Mouse (Mus musculus) spleen, postnatal 4 days (tissue): ENCODE measurements at regions not wholly inside any gene's neighbourhood (a gene's known extent, or its start where the extent isn't known, plus 50 kb on each side); places are given as distances from the start of the nearest gene placed in this dataset.

ENCODE experiments used
- DNase-seq, 2 experiments: peaks; one replicate each; pipeline ENCODE4 v3.0.0; 2022; ENCODE audit warnings: low spot score in 2 of 2

DNA sequence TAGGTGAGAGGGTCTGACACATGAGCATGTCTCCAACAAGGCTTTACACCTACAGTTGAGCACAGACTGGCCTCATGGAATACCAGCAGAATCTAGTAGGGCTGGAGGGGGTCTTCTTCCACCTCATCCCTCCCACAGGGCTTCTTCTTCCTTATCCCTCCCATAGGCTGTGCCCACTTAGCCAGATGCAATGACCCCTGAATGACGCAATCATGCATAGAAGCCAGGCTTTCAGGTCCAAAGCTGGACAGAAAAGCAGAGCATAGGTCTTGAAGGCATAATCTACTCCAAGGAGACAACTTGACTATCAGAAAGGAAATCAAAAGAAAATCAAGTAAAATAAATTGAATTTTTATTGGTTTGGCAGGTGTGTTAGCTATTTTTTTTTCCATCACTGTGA is 198.5 kb upstream of the Irx3 start:
- no peak for DNase-seq

DNA sequence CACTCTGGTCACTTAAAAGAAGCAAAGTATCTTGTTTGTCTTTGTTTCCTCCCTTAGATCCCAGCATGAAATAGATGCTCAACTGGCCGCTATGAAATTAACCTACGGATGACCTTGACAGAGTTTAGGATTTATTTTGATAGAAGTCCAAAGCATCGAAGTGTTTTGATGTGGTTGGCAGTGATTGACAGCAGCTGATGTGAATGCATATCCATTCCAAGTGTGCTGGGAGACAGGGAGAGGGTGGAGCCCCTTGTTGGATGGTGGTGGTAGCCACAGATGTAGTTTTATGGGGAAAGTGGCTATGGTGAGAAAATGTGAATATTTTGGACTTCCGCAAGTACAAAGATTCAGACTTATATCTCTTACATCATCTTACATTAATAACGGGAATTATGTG is 197.8 kb upstream of the Irx3 start:
- no peak for DNase-seq

DNA sequence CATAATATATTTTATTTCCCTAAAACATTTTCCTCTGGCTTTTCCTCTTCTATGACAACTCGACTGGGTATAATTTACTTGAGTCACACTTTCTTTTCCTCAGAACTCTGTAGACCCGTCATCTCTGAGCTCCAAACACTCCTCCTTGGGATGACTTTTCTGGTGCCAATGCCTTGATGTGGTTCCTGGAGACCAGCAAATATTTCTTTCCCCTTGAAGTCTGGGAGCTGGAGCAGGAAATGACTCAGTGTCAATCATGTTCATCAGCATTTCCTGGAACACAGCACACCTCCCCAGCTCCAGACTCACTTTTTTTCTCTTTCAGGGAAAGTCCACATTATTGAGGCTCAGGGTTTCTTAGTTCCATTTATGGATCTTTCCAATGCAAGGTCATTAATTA is 197.3 kb upstream of the Irx3 start:
- DNase-seq, result no peak

DNA sequence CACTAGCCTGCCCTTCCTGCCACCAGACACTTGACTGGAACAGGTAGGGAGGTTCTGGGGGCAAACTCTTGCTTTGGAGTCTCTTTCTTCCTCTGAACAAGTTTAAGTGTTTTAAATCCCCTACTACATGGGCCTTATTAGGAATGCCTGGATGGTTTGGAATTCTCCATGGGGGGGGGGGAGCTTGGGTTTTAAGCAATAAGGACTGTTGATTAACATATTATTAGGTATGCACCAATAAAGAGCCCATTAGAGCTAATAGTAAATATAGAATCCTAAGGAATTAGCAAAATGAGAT is 196.0 kb upstream of the Irx3 start:
- DNase-seq, result no peak

DNA sequence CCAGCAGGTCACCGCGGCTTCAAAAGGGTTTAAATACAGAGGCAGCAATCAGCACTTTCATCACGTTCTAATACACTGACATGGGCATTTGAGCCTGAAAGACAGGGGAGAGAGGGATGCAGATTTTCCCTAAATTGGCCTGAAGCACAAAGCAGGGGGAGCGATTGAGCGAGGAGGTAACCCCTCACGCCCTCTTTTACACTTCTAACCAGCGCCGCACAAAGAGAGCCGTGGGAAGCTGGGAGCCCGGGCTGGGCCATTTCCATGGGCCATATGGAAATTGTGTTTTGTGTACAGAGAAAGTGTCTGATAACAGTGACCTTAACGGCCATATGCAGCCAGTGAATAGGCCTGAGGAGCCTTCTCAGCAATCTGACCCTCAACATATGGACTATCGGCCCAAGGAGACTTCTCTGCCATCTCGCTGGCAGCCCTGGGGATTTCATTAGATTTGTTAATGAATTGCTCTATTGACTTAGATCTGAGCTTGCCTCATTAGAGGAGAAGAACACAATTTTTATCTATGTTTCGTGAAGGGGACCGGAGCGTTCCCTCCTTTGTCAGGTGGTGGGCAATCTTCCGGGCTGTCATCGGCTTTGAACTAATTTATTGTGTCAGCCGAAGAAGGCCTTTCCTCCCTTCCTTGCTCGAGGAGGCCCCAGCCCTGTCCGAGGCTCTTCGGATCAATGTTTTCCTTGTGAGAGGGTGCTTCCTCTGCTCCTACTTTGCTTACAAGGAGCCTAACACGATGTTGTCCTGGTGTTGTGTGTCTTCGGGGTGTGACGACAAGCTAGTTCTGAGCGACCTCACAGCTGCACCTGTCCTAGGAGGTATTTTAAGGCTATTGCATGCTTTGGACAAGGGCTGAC is 195.4 kb upstream of the Irx3 start:
- DNase-seq, result no peak

DNA sequence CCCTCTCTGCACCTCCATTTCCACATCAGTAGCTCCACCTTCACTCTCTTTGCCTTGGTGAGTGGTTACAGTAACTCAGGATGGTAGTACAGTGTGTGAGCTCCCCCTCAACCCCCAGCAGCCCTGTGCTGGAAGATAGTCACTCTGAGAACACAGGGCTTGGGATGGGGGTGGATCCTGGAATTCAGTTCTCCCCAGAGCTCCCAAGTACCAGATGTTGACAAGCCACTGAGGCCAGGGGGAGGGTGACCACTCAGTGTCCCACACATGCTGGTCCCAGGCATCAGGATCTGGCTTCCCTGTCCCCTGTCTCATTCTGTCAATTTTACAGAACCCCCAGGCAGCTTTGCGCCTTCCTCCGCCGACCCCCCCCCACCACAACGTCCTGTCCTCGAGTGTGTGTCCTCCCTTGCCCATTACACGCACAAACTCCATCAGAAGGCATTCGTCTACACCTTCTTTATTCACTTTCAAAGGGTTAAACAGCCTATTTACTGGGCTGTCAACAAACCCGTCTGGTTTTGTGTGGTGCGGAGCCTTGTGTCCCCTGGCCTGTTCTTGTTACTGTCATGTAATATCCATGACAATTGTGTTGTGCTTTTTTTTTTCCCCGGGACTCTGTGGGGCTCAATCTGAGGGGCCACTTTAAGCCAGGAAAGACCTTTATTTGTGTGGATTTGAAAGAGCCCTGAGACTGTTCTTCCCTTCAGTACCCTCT is 194.6 kb upstream of the Irx3 start:
- no peak for DNase-seq

DNA sequence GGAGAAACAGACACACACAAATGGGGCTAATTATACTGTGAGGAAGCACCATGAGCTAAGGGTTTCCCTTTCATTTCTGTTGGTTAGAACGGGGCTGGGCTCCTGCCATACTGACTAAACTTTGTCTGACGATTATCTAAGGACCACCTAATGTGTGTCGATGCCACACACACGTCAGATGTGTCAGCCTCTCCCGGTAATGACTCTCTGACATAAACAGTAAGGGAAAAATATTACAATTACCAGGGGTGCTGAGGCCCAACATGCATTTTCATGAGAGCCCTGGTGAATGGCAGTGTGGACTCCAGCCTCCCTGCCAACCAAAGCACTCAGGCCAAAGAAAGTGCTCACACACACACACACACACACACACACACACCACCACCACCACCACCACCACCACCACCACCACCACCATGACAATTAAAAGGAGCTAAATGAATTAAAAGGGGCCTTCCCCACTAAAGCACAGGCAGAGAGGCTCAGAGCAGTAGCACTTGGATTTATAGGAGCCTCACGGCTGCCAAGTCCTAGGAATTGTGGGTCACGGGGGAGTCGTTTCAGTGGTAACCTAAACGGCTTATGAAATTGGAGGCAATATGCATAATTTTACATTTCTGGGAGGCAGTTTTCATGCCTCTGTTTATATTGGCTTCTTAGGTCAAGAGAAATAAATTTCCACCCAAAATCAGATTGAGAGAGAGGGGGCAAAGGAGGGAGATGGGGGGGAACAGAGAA is 193.7 kb upstream of the Irx3 start:
- DNase-seq, result no peak

DNA sequence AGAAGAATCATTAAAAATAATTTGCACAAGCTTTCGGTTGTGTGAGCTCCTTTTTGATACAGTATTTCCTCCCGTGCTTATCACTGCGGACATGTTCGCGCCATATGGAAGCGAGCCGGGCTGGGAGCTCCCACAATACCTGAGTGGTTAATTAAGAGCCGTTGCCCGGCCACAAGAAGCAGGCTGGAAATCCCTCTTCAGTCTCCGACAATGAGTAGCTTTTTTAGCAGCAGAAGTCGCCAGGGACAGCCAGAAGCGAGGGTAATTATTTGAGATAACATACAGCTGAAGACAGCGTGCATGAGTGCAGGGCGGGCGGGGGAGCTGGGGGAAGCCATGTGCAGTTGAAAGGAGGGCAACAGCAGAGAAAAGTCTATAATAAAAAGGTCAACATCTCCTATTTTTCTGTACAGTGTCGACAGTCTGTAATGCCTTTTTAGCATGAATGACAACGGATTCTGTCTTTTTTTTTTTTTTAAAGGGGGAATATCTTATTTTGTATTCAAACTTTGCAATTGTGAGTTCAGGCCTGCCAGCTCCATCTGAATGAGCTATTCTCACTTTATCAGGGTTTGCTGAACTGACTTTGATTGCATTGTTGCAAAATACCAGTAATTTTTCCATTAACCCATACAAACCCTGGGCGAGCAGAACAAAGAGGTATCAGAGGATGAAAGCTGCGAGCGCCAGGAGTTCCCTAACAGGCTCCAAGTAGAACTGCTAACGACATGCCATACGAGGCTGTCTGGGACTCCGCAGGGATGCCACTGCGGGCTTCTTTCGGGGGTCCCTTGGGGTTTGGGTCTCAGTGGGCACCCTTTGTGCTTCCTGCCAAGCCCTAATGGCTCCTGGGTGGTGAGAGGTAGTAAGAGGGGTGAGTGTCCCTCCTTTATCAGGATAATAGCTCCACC is 189.9 kb upstream of the Irx3 start:
- DNase-seq, result no peak

DNA sequence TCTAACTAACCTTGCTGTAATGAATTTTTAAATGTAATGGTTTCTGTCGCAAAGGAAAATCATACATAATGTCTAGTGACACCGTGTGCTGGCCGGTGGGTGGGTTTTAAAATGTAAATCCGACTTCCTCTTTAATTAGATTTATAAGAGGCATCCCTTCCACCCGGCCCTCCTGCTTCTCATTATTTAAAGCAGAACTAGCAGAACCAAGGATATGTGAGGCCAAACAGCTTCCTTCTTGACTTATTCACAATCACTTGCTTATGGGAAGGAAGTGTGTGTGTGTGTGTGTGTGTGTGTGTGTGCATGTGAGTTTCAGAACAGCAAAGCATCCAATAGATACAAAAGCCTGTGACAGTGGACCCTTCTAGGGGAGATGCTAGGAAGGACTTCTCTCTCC is 189.1 kb upstream of the Irx3 start:
- no peak for DNase-seq

DNA sequence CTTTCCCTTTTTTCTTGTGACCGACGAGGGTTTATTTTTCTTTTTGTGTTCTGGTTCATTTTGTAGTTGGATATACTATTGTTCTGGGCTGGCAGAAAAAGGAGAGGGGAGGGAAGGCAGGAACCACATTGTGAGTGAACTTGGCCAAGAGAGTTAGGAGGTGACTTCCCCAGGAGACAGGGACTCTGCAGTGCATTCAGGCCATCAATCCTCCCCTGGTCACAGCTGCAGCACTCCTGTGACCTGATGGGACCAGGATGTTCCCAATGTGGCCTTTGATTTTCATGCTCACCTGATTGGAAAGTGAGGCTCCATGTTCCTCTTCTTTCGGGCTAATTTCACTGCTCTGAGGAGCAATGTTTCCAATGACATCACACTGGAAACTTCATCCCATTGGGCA is 188.2 kb upstream of the Irx3 start:
- no peak for DNase-seq

DNA sequence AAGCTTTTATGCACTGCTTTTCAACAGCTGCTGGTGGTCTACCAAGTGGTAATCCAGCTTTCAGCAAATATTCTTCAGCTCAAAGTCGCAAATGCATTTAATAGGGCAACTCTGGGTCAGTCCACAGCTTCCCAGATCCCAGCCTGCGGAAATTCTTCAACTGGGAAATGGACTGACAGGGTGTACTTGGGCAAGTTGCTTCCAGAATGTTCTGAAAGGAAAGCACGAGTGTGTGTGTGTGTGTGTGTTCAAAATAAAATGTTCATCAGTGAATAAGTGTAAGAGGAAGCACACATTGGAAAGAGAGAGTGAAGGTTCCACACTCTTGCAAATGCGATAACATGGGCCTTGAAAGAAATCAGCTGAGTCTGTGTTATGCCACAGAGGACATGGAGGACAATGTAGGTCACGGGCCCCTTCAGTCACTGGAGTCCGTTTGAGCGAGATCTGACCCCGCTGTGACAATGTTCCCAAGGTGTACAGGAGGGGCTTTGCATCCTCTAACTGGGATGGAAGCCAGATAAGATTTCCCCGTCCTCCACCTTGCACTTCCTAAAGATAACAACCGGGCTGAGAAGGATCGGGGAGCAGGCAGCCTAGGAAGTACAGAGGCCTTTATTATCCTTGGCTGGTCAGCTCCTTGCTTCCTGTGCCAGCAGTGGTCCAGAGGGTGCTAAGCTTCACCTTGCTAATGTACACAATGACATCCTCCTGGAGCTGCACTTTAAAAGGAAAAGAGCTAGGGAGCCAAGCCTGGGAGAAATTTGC is 187.2 kb upstream of the Irx3 start:
- no peak for DNase-seq

DNA sequence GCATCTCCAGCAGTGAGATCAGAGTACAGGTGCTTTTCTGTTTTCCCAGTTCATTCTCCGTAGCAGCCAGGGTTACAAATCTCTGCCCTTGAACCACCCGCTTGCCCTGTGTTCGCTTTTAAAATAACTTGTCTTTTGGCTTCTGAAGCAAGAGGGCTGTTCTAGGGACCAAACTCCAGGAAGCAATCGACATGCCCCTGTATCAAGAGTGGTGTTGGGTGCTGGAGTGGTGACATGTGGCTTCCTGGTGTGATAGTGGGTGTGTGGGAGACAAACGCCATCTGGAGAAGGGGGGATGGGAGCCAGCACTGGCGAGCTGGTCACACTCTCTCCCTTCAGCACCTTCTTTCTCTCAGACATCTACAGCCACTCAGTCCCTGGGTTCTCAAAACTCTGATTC is 186.0 kb upstream of the Irx3 start:
- DNase-seq, result no peak

DNA sequence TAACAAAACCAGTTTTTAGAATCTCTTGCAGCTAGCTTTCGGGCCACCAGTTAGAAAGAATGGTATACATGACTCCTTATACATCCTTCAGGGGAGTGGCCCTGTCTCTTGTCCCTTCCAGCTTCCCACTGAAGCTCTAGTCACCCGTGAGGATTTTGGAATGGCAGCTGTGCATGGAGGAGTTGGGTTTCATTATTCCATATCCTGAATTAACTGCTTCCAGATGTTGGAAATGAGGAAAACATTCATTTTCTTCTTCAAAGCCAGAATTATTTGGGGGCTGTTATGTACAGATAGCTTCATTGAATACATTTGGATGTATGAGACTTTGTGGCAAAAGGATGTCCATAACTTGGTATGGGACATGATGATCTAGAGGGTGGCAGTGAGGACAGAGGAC is 181.3 kb upstream of the Irx3 start:
- no peak for DNase-seq

DNA sequence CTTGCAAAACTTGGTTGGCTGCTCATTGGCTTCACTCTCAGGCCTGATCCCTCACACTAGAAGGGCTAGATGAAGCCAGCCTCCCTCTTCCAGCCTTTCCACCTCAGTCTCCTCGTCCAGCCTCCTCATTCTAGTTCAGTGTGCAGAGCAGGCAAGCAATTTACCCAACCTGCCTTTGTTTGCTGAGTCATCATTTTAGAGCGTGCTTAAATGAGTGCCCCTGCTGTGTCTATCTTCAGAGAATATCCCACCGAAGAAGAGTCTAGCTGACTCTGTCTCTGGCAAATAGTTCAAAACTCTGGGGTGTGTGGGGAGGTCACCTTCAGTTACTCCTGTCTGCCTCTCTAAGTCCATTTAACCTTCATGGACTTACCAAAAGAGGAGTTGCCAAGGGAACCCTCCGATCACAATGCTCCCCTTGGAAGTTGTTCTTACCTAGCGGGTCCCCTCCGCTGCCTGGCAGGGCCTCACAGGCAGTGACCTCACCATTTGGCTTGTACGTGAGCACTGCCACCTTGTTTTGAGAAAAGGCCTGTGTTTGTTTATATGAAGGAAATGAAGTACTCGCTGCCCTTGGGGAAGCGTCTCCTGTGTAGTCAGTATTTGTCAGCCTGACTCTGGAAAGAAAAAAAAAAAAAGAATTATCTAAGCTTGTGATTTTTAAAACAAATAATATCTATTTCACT is 175.2 kb upstream of the Irx3 start:
- DNase-seq, result no peak

DNA sequence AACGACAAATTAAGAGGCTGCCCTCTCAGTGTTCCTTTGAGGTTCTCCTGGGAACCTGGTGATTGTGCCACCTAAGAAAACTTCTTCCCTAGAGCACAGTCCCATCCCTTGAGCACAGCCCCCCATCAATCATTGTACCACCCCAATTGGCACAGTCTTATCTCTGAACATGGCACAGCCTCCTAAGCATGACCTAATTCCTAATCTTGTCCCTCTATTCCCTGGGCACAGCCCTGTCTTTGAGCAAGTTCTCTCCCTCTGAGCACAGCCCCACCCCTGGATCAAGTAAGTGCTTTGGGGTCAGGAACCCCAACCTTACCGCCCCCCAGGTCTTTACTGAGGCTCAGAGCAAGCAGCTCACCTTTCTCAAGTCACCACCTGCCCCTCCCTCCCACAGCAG is 173.6 kb upstream of the Irx3 start:
- no peak for DNase-seq

DNA sequence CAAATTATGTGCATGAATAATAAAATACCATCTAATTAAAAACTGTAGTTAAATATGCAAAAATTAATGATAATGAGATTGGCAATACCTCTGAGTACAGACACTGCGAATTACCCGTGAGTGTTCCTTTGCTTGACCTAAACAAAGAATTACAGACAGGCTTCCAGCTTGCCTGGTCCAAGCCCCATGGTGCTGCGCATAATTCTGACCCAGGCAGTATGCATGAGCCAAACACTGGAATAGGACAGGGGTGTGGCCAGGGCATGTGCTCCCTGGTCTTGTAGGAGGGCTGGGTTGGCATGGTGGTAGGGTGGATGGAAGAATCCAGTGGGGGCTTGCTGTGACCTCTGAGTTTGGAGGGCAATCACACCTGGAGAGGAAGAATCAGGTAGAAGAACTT is 172.8 kb upstream of the Irx3 start:
- no peak for DNase-seq

DNA sequence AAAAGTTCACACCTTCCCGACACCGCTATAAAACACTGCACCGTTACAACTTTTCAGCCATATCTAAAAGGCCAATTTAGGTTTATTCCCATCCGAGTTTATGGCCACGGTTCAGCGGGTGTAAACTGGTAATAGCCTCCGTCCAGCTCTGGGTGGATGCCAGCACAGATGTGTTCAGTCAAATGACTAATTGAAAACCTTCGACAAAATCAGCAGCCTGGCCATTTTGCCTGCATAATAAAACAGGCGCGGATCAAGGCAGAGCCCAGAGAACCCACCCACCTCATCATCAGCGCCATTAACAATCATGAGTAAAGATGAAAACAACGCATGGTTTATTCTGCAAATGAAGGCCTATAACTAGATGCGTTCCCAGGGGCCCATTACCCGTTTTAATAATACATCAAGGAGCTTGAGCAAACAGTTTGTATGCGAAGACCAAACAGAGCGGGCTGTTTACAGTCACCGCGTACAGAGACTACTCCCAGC is 172.1 kb upstream of the Irx3 start:
- no peak for DNase-seq

DNA sequence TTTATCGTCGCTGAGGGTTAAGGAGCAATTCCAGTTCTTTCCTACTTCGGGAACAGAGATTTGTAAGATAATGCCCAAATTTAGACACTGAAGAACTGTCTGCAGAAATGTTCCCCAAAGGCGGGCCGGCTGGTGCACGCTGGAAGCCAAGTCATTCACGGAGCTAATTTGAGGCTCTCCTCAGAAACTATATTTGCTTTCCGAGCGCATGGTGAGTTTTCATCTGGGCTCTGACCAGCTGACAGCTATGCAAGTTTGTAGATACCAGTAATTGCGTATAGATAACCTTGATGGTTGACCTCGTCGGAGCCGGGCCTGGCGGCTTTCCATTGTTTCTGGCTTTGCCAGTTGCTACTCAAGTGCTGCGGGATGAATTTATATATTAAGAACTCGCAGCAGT is 165.5 kb upstream of the Irx3 start:
- DNase-seq, result no peak

DNA sequence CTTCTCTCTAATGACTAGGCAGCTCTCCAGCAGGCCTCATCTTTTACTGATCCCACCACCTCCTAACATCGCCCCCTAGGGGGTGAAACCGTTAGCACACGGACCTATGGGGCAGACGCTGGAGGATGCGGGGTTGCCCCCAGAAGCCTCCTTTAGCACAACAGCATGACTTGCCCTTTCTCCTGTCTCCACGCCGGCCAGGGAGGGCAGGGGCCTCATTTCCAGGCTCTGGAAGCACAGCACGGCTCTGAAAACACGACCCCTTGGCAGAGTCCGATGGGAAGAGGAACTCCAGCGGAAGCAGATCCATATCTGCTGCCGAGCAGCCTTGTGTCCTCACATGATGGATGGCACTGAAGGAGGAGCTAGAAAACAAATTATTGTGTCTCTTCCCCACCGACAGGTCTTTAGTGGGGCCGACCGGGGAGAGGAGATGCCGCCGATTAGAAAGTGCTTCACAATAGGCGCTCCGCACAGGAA is 165.1 kb upstream of the Irx3 start:
- DNase-seq, result no peak

DNA sequence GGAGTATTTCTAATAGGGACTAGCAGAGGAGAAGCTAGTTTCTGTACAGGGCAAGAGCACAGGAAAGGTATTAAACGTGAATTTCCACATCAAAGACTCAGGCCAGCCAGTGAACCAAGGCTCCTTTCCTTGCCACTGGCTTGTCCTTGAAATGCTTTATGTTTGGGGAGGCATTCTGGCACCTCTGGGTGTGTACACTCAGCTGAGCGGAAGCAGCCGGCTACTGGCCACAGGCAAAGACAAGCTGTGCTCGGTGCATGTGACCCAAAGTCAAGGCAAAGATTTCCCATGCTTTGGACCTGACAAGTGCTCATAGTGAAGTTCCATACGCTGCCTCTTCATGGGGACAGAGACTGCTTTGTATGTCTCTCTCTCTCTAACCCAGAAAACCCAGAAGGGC is 159.8 kb upstream of the Irx3 start:
- DNase-seq, result no peak
